Mouse (Mus musculus) testis, adult 2 months (tissue): ENCODE data around the gene Tctex1d1.

Experiments used
- CTCF ChIP-seq: fragments of 200-500 bp; IDR thresholded peaks from 2 replicates; pipeline ENCODE4 v1.5.1; 2012; ENCODE audit warnings: low read depth, mild to moderate bottlenecking, inconsistent platforms, low read length, moderate library complexity; ENCODE audit not compliant: control insufficient read depth, insufficient read depth, insufficient replicate concordance
- POLR2A ChIP-seq: fragments of 200-500 bp; IDR thresholded peaks from 2 replicates; pipeline ENCODE4 v1.6.1; 2012; ENCODE audit warnings: low read depth, mild to moderate bottlenecking, inconsistent platforms, low read length, moderate library complexity; ENCODE audit not compliant: control insufficient read depth

GRCm38 (mm10) chr4:102987325-102987724, 8.9 kb downstream of the Tctex1d1 start:
- TF ChIP-seq CTCF = no peak
- TF ChIP-seq POLR2A = no peak
